Mouse (Mus musculus) mouse embryonic stem cell (cell line): ENCODE results near the gene Nup54.

Source experiments
- in situ Hi-C, 2 experiments: fragments of 300-500 bp; cut with MboI; formaldehyde crosslinking; loops; 1 replicate in 1 of 2; 3 replicates in 1 of 2; pipeline ENCODE4 v1.14.3; 2019 to 2020; ENCODE audit warnings: low sequenced_read_pairs in 2 of 2, low pct_unique_long_range_greater_than_20kb in 1 of 2, mixed read lengths in 1 of 2; ENCODE audit not compliant: unreplicated experiment in 1 of 2

Gene Nup54

DNA sequence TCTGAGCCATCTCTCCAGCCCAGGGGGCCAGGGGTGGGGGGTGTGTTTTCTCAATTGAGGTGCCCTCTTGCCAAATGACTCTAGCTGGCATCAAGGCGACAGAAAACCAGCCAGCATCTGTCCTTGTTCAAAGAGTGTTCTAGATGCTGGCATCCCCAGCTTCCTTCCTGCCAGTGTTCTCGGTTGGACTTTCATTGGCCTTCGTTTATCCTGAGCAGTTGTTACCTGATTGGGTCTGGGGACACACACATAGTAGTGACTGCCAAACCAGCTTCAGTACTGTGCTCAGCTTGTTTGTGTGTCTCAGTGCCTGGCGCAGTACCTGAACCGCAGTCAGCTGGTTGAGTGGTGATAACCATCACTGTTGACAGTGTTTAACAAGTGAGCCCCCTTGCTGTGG lies 48.9 kb downstream of the Nup54 start:
- in situ Hi-C loops, result no loop called here

DNA sequence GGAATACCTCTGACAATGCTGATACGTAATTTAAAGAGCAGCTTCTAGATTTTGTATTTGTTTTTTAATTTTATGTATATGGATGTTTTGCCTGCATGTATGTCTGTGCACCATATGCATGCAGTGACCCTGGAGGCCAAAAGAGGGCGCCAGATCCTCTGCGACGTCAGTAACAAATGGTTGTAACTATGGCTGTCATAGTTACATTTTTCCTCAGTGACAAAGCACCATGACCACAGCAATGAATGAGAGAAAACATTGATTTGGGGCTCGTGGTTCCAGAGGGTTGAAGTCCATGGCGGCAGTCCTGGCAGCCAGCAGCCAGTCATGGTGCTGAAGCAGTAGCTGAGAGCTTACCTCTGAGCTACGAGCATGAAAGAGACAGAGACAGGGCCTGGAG lies 50.2 kb downstream of the Nup54 start:
- in situ Hi-C loops, result no loop called here

DNA sequence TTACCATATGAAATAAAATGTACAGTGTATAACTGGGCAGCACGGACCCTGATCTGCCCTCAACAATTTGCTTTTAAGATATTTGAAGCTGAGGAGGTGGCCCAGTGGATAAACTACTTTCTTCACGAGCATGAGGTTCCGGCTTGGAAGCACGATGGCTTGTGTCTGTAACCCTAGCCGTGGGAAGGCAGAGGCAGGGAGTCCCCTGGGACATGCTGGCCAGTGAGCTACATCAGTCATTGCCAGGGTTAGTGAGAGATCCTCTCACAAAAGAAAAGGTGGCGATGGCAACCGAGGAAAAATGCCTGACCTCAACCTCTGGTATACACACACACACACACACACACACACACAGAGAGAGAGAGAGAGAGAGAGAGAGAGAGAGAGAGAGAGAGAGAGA lies 51.3 kb downstream of the Nup54 start:
- in situ Hi-C loops, result no loop called here

- in situ Hi-C loops, result no loop called here
Observed at GRCm38 (mm10) chr5:92382349-92382679, 52.7 kb downstream of the Nup54 start.

GRCm38 (mm10) chr5:92381550-92382348 lies 53.3 kb downstream of the Nup54 start:
- in situ Hi-C loops, result no loop called here

DNA sequence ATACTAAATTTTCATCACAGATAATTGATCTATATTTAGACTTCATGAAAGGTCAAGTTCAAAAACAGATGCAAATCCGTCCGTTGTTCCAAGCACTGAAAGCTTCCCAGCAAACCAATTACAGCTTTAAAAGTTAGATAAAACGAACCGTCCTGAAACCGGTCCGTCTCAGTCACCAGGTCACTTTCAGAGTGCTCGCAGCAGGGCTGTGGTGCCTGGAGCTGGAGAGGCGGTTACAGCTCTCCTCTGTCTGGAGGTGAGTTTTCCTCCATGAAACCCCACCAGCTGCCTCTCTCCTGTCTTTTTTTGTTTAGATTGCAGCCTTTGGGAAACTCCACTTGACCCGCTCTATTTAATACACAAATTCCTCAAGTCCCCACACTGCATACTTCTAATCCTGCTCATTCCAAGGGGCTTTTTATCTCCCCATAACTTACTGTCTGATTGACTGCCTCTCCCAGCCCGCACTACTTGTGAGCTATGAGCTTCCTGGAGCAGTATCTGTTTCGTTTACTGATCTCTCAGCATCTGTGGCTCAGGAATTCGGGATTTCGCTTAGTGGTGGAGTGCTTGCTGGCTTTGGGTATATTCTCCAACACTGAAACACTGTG lies 58.1 kb downstream of the Nup54 start:
- in situ Hi-C loops, result loop anchor here (5.0 kb wide), 1 partner anchor 60 kb away; no protein-coding TSS in a partner anchor

GRCm38 (mm10) chr5:92375368-92375767 lies 59.7 kb downstream of the Nup54 start:
- in situ Hi-C loops, result loop anchor here (5.0 kb wide), 1 partner anchor 58 kb away; no protein-coding TSS in a partner anchor

GRCm38 (mm10) chr5:92374721-92375142 lies 60.3 kb downstream of the Nup54 start:
- in situ Hi-C loops, result loop anchor here (5.0 kb wide), 1 partner anchor 57 kb away; no protein-coding TSS in a partner anchor

DNA sequence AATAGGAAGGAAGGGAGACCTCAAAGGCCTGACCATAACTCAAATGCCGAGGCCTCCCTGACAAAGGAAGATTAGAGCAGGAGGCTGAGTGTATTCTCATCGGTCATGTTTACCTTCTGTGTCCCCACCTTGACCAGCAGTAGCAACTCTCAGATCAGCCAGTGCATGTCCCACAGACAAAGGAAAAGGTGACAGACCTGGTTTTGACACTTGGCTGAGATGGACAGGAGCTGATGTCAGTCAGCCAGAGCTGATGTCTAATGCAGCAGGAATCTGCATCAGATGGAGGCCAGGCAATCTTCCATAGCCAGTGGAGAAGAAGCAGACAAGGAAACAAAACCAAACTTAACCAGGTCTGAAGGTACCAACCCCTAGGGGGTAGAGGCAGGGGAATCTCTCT lies 62.4 kb downstream of the Nup54 start:
- in situ Hi-C loops, result no loop called here

DNA sequence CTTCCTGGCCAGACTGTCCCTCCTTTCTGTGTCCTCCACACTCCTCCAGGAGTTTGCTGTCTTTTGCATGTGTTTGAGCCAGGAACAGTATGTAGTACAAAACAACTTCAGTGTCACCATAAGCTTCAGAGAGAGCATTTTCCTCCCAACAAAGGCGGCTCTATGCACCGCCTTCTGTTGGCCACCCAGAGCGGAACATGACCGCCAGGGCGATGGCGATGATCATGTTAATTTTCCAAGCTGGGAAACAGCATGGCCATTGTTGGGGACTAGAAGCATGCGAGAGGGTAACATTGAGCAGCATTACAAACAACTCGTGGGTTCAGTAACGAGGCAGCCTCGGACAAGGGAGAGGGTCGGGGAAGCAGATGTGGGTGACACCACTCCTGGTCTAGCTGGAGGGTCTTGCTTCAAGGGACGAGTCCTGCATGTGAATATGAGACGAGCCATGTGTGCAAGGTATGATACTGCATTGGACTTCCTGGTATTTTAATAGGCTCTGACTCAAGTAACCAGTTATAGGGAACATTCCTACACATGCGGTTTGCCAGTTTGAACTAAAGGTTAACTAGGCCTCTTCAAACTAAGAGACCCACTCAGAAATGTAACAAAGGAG lies 63.5 kb downstream of the Nup54 start:
- in situ Hi-C loops, result no loop called here

DNA sequence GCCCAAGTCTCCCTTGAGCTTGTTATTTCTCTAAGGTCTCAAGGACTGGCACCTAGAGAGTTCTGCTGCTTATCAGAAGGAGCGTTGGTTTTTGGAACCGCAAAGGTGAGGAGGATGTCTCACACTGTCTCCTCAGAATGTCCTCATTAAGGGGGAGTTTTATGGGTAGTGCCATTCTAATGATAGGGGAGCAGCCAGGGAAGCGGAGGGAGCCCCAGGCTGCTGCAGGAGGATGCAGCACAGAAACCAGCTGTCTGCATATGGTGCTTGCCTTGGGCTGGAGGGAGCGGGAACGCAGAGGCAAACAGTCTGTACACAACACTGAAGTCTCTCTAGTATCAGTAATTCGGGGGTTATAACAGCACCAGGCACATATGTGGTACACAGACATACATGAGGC lies 64.1 kb downstream of the Nup54 start:
- in situ Hi-C loops, result no loop called here

DNA sequence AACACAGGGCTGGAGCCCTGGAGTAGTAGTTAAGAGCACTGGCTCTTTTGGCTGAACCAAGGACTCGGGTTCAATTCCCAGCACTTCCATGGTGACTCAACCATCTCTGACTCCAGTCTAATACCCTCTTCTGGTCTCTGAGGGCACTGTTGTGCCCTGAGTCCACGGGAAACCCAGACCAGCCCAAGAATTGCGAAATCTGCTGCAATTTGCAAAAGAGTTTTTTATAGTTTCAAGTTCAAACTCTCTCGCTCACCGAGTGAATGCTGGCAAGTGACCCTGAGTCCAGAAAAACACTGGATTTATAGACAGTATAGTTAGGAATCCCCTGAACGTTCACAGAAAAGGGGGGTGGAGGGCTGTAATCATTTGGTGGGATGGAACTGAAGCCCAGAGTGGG lies 64.6 kb downstream of the Nup54 start:
- in situ Hi-C loops, result no loop called here

DNA sequence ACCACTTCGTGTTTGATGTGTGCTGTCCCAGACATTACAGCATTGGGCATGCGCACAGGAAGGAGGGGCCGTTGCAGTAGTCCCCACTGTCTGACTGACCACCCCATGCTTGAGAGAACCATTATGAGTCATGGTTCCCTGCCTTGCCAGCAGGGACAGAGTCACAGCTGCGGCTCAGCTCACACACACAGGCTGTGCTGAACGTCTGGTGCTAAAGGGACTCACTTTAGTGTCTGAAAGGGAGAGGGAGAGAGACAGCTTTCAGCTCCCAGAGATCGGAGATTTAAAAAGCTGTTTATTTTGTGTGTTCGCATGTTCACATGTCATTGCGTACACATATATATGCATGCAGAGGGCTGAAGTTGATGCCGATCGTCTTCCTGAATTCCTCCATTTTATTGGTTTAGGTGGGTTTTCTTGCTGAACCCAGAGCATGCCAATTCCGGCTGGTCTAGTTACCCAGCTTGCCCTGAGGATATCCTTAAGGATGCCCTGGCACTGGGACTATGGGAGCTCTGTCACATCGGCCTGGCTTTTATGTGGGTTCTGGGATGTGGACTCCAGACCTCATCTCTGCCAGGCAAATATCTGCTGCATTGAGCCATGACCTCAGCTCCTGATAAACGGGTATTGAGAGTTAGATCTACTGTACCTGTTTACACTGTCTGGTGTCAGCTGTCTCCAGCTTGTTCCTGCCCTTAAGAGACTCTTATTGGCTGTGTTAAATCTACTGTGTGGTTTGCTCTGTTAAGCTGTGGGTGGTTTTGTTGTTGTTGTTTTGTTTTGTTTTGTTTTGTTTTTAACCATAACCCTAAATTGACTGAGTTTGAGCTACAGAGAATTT lies 65.6 kb downstream of the Nup54 start:
- in situ Hi-C loops, result no loop called here

DNA sequence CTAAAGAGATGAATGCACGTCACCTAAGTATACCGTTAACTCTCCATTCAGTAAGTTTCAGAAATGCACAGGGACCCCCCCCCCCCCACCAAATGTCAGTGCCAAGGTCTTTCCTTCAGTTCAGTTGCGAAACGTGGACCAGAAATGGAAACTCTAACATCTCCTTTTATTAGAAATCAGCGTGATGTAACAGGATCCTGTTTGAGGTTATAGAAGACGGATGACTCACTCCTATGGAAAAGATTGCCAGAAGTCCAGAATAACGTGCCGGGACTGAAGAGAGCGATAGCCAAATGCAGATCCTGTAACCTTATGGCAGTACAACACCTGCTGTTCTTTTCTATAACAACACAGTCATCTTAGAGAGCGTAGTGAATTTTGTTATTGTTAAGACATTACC lies 66.6 kb downstream of the Nup54 start:
- in situ Hi-C loops, result no loop called here

- in situ Hi-C loops, result no loop called here
Observed at GRCm38 (mm10) chr5:92366565-92366964, 68.5 kb downstream of the Nup54 start.
